Mouse (Mus musculus): ENCODE data around the gene Rpl32.

The Rpl32 gene

GRCm38 (mm10) chr6:115808488-115809231 is at the start of gene Rpl32:
Gene Rpl32 (minus strand): TSS chr6:115808747.
- DNase-seq = peak; percentile 93

- peak; percentile 45 for DNase-seq
These were observed 47.8 kb upstream of the Rpl32 start for GRCm38 (mm10) chr6:115856361-115856745.

GRCm38 (mm10) chr6:115855733-115856360 is 47.3 kb upstream of the Rpl32 start:
- peak; percentile 70 for DNase-seq

GRCm38 (mm10) chr6:115854432-115854831 is 45.9 kb upstream of the Rpl32 start:
- DNase-seq = no peak

GRCm38 (mm10) chr6:115853985-115854384 is 45.4 kb upstream of the Rpl32 start:
- DNase-seq = no peak

- peak; percentile 99 for DNase-seq
These were observed 44.7 kb upstream of the Rpl32 start, which contains the start of the genes Mbd4 and Ift122 for GRCm38 (mm10) chr6:115853091-115853813. Gene Mbd4 (minus strand): TSS chr6:115853371. Gene Ift122 (plus strand): TSS chr6:115853470.

- DNase-seq = peak; percentile 40
These were observed 44.0 kb upstream of the Rpl32 start for GRCm38 (mm10) chr6:115852446-115853090.

- DNase-seq = no peak
These were observed 40.2 kb upstream of the Rpl32 start for GRCm38 (mm10) chr6:115848598-115849304.

- DNase-seq = peak; percentile 81
These were observed 38.3 kb upstream of the Rpl32 start for GRCm38 (mm10) chr6:115846640-115847411.

GRCm38 (mm10) chr6:115845006-115845405 is 36.5 kb upstream of the Rpl32 start:
- no peak for DNase-seq

GRCm38 (mm10) chr6:115838745-115839144 is 30.2 kb upstream of the Rpl32 start:
- DNase-seq = no peak

- DNase-seq = peak; percentile 85
These were observed 29.6 kb upstream of the Rpl32 start, which contains the start of gene Efcab12 for GRCm38 (mm10) chr6:115838161-115838597. Gene Efcab12 (minus strand): TSS chr6:115838412.

GRCm38 (mm10) chr6:115833861-115834260 is 25.3 kb upstream of the Rpl32 start:
- DNase-seq = no peak

- DNase-seq = no peak
These were observed 23.8 kb upstream of the Rpl32 start for GRCm38 (mm10) chr6:115832152-115832850.

GRCm38 (mm10) chr6:115830779-115831601 is 22.4 kb upstream of the Rpl32 start:
- DNase-seq = no peak

- DNase-seq = peak; percentile 82
These were observed 15.4 kb upstream of the Rpl32 start for GRCm38 (mm10) chr6:115823850-115824464.

- peak; percentile 54 for DNase-seq
These were observed 12.9 kb upstream of the Rpl32 start for GRCm38 (mm10) chr6:115821216-115821993.

GRCm38 (mm10) chr6:115818129-115818528 is 9.6 kb upstream of the Rpl32 start:
- no peak for DNase-seq

- no peak for DNase-seq
These were observed 6.5 kb upstream of the Rpl32 start for GRCm38 (mm10) chr6:115815041-115815440.

Measured in kidney, adult 9 months (tissue).